Mouse (Mus musculus): ENCODE measurements around the gene Sertad3. TPM values are rescaled to one million over a fixed set of nuclear protein-coding genes. Genes with fewer than 3 reads are reported as not detected.

Sertad3 gene
- total RNA-seq, 4 experiments from 2014 or later, result 2.4 to 4.5 (median 3.4) TPM

DNA sequence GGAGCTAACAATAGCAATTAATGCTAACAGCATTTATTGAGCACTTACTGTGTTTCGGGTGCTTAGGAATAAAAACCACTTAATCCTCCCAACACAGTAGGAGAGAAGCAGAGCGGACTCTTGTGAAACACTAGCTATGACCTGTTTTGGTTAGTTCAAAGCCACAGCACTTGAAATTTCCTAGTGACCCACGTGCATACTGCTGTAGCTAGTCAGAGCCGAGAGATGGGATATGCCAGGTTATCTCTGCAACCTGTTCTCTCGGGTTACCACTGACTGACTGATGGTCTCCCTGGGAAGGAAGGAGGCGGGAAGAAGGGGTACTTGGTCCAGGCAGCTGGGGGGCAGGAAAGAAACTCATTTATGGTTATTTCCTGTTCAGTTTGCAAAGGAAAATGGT is 13.1 kb upstream of the Sertad3 start:
- no peak for DNase-seq (ENCODE audit: low spot score in 2 of 2)

- DNase-seq (ENCODE audit: low spot score in 2 of 2), result no peak
Observed at GRCm38 (mm10) chr7:27467648-27468047, 5.9 kb upstream of the Sertad3 start.

- DNase-seq (ENCODE audit: low spot score in 2 of 2), result no peak
Observed at GRCm38 (mm10) chr7:27471390-27472120, 2.0 kb upstream of the Sertad3 start.

GRCm38 (mm10) chr7:27472596-27472995 is 972 bp upstream of the Sertad3 start:
- no peak for DNase-seq (ENCODE audit: low spot score in 2 of 2)

DNA sequence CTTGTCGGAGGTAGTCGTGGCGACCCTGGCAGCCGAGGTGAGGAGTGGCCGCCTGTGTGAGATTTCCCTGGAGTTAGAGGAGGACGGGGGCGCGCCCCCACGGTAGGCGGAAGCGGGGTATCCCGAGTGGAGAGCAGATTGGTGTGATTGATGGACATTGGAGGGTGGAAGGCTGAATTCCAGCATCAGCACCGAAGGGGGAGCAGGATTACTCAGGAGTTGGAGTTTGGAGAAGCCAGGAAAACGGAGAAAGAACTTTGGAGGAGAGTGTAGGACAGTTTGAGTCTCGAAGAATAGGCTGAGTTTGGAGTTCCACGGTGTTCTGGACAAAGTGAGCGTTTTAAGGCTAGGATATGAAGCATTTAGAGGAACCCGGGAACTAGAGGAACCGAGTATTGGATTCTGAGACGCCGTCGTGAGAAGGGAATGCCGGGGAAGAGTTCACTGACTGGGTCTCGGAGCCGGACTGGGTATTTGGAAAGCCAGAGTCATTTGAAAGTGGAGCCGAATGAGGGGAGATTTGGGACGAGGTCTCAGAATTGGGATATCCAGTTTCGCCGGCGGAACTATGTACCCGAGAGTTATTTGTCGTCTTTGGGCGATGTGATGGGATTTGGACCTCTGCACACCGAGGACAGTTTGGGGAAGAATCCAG is 394 bp downstream of the Sertad3 start:
- DNase-seq (ENCODE audit: low spot score in 2 of 2), result no peak

GRCm38 (mm10) chr7:27474490-27474954 is 954 bp downstream of the Sertad3 start:
- DNase-seq (ENCODE audit: low spot score in 2 of 2), result peak; percentile 84 to 99

DNA sequence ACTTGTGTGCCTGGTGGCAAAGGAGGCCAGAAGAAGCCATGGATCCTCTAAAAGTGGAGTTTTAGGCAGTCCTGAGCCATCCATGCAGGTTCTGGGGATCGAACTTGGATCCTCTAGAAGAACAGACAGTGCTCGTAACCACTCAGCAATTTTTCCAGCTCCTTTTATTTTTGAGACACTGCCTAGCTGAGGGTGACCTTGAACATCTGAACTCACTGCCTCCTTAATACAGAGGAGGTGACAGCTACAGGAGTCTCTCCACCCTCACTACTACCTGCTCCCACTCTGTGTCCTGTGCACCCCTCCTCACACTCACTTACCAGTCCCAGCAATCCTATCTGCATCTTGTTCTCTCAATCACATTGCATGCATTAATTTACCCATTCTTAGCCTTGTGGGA is 2.0 kb downstream of the Sertad3 start:
- no peak for DNase-seq (ENCODE audit: low spot score in 2 of 2)

DNA sequence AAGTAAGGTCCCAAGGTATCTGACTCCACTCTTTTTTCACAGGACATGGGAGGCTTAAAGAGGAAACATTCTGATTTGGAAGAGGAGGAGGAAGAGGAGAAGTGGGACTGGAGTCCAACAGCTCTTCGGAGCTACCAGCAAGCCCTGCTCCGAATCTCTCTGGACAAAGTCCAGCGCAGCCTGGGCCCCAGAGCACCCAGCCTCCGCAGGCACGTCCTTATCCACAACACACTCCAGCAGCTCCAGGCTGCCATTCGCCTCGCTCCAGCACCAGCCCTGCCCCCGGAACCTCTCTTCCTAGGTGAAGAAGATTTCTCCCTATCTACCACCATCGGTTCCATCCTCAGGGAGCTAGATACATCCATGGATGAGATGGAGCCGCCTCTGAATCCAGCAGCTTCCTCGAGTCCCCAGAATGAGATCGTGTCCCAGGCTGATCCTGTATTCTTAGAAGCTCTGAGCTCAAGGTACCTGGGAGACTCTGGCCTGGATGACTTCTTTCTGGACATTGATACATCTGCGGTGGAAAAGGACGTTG is 2.6 kb downstream of the Sertad3 start:
- DNase-seq (ENCODE audit: low spot score in 2 of 2), result no peak

DNA sequence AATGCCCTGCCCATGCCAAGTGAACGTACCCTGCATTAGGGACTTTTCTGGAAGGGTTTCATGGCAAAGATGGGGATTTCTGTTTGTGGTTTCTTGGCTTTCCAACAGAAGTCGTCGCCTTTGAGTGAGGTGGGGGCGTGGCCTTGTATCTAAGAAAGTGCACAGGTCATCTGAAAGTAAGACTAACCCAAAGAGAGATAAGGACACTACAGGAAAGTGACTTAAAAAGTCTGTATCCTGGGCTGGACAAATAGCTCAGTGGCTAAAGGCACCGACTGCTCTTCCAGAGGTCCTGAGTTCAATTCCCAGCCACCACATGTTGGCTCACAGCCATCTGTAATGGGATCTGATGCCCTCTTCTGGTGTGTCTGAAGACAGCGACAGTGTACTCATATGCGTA is 5.0 kb downstream of the Sertad3 start:
- no peak for DNase-seq (ENCODE audit: low spot score in 2 of 2)

DNA sequence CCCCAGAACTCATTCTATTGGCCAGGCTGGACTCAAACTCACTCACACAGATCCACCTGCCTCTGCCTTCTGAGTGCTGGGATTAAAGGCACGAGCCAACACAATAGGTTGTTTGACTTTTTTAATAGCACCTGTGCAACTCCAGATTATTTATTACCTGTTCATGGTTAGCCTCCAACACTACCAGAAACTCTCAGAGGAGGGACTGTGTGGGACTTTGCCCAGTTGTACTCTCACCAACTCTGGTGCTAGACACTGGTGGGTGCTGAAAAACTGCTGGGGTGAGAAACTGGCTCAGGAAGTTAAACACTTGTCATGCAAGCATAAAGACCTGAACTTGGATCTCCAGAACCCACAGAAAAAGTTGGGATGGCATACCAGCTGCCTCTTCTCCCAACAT is 6.2 kb downstream of the Sertad3 start:
- no peak for DNase-seq (ENCODE audit: low spot score in 2 of 2)

GRCm38 (mm10) chr7:27480506-27480905 is 6.9 kb downstream of the Sertad3 start:
- no peak for DNase-seq (ENCODE audit: low spot score in 2 of 2)

DNA sequence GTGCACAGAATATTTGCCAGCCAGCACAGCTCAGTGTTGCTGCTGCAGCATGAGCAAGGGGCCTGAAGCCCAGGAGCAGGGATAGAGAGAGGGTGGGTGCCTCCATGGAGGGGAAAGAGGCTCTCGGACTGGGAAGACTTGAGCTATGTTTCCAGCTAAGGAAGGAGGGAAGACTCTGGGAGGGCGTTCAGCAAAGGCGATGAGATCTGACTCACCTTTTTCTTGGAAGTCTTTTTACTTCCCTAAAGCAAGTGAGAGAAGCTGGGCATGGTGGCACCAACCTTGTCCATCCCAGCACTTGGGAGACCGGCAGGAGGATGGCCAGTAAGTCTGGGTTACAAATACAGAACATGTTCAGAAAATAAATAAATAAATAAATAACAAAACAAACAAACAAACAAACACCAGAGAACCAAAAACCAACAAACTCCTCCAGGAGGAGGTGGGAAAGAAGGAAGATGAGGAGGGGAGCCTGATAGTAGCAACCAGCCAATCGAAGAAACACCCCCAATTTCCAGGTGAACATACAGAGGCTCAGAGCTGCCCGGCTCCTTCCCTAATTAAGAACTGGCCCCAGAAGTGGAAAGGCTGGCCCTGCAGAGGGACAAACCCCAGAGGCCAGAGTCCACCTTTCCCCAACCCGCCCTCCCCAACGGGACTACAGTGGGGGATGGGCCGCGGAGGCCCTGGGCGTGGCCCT is 7.5 kb downstream of the Sertad3 start:
- no peak for DNase-seq (ENCODE audit: low spot score in 2 of 2)

- peak in 1 of 2 experiments; percentile 81 for DNase-seq (ENCODE audit: low spot score in 2 of 2)
Observed at GRCm38 (mm10) chr7:27481627-27481969, 8.0 kb downstream of the Sertad3 start.

DNA sequence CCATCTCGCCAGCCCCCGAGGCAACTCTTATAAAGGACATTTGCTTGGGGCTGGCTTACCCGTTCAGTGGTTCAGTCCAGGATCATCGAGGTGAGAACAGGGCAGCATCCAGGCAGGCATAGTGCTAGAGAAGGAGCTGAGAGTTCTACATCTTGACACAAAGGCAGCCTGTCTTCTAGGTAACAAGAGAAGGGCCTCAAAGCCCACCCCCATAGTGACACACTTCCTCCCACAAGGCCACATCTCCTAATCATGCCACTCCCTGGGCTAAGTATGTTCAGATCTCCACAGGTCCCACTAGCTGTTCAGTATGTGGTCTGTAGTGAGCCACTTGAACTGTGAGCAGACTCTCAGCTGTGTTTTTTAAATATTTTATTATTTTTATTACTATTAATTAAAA is 10.3 kb downstream of the Sertad3 start:
- no peak for DNase-seq (ENCODE audit: low spot score in 2 of 2)

DNA sequence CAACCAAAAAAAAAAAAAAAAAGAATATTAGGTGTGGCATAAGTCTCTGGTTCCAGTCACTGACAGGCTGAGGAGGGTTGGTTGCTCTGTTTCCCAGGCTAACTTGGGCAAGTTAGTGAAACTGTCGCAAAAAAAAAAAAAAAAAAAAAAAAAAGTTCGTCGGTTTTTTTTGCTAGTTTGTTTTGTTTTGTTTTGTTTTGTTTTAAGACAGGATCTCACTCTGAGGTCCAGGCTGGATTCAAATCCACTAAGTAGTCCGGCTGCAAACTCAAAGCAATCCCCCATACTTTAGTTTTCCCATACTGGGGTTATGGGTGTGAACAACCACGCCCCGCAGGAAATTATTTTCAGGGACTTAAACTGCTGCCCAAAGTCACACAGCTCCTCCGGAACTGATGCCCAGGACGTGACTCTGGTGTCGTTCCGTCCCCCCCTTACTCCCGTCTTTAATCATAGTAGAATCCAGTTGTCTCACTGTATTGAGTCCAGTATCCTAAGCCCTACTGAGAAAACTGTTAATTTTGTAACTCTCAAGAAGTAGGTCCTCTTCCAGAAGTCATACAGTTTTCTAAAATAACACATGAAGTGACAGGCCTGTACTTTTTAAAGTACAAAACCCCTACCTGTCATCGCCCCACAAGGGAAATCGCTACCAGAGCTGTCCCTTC is 12.7 kb downstream of the Sertad3 start:
- no peak for DNase-seq (ENCODE audit: low spot score in 2 of 2)

DNA sequence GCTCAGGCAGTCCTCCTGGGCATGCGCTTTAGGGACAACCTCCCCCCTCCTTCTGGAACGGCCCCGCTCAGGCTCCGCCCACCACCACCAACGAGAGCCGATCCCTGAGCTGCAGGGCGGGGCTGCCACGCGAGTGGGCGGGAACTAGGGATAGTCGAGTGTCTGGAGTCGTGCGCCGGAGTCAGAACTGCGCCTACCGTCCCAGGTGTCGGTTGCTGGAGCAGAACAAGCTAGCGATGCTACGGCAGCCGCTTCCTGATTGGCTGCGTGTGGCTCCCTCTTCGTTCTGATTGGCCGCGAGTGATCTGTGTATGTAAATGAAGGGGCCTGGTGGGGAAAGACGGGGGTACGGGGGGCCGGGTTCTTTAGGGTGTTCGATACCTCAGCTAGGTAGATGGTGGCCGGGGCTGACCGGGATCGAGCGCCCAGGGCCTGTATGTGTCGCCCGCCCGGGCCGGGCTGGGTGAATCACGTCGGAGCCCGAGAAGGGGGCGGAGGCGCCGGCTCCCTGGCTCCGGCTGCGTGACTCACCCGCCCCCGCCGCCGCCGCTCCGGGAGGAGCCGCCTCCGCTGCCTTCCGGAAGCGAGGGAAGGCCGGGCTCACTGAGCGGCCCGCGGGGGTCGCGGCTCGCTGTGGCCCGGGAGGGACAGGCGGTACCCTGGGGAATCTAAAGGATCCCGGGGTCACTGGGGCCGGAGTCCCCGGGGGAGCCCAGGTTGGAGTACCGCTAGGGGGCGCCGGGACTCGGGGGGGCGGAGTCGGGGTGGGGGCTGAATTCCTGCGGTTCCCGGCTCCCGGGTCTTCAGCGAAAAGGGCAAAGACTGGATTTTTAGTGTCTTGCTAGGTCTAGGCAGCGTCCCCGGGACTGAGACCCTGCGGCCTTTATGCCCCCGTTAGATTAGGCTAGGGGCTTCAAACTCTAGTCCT is 13.5 kb downstream of the Sertad3 start, which contains the start of gene Sertad1:
Gene Sertad1 (plus strand): TSS at position 141 of the 928 bp plus-strand sequence.
- DNase-seq (ENCODE audit: low spot score in 2 of 2), result peak; percentile 99 to 100

- DNase-seq (ENCODE audit: low spot score in 2 of 2), result no peak
Observed at GRCm38 (mm10) chr7:27487740-27488268, 14.2 kb downstream of the Sertad3 start.

DNA sequence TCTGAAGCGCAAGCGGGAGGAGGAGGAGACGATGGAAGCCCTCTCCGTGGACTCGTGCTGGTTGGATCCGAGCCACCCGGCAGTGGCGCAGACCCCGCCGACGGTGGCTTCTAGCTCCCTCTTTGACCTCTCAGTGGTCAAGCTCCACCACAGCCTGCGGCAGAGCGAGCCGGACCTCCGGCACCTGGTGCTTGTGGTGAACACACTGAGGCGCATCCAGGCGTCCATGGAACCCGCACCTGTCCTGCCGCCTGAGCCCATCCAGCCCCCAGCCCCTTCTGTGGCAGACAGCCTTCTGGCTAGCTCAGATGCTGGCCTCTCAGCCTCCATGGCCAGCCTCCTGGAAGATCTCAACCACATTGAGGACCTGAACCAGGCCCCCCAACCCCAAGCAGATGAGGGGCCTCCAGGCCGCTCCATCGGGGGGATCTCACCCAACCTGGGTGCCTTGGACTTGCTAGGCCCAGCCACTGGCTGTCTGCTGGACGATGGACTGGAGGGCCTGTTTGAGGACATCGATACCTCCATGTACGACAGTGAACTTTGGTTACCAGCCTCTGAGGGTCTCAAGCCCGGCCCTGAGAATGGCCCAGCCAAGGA is 15.8 kb downstream of the Sertad3 start:
- DNase-seq (ENCODE audit: low spot score in 2 of 2), result no peak

- DNase-seq (ENCODE audit: low spot score in 2 of 2), result no peak
Observed at GRCm38 (mm10) chr7:27490227-27490542, 16.6 kb downstream of the Sertad3 start.
